Mouse (Mus musculus): ENCODE measurements around the gene Rftn1.

DNA sequence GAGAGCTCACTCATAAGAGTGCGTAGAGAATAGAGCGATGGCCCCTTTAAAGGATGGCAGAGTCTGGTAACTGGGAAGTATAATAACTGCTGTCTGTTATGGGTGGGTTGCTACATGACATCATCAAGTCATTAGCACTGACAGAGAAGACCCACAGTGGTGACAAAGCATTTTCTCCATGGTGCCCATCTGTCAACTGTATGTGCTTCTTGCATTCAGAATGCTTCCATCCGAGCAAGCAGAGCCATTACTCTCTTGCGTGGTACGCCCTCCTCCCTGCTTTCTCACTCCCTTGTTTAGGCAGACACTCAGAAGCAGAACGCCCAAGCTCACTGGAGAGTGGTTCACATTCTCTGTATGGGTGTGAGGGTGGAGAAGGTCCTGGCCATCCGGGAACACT, 135.9 kb downstream of the Rftn1 start:
- TF ChIP-seq MAFK (IDR thresholded peaks at IDR 0.05; ENCODE audit: insufficient replicate concordance, low read length) (no peak), MXI1 (IDR thresholded peaks at IDR 0.05; ENCODE audit: low read depth, low read length) (no peak), CHD2 (IDR thresholded peaks at IDR 0.05; ENCODE audit: low read length) (no peak), EP300 (IDR thresholded peaks at IDR 0.05; ENCODE audit: low read length) (no peak), SMC3 (IDR thresholded peaks at IDR 0.05; ENCODE audit: low read depth, low read length) (no peak), USF2 (conservative IDR thresholded peaks at IDR 0.05; ENCODE audit: low read depth, low read length) (no peak), CTCF (conservative IDR thresholded peaks at IDR 0.05 in 1 of 2, IDR thresholded peaks at IDR 0.05 in 1 of 2; ENCODE audit: low read depth in 2 of 2, low read length in 2 of 2) (no peak), ELF1 (IDR thresholded peaks at IDR 0.05; ENCODE audit: low read depth, low read length) (no peak)
